Mouse (Mus musculus): ENCODE results near the gene Gm17304. TPM values are rescaled to one million over a fixed set of nuclear protein-coding genes. Genes with fewer than 3 reads are reported as not detected.

Gene Gm17304
- not detected in 2 replicates for polyA plus RNA-seq (2012; ENCODE audit: low replicate concordance)

GRCm38 (mm10) chr5:106608798-106609197, at the start of gene Gm17304:
Gm17304 (plus strand) TSS chr5:106609098.

Other genes starting within 250 kb of the Gm17304 start
- gene Barhl2, start 150.9 kb upstream of the Gm17304 start, polyA plus RNA-seq (2012; ENCODE audit: low replicate concordance), result not detected in 2 replicates
- gene Zfp644, start 88.2 kb downstream of the Gm17304 start, polyA plus RNA-seq (2012; ENCODE audit: low replicate concordance), result 29.4 and 58.9 TPM in 2 replicates